In the genomic region with DNA sequence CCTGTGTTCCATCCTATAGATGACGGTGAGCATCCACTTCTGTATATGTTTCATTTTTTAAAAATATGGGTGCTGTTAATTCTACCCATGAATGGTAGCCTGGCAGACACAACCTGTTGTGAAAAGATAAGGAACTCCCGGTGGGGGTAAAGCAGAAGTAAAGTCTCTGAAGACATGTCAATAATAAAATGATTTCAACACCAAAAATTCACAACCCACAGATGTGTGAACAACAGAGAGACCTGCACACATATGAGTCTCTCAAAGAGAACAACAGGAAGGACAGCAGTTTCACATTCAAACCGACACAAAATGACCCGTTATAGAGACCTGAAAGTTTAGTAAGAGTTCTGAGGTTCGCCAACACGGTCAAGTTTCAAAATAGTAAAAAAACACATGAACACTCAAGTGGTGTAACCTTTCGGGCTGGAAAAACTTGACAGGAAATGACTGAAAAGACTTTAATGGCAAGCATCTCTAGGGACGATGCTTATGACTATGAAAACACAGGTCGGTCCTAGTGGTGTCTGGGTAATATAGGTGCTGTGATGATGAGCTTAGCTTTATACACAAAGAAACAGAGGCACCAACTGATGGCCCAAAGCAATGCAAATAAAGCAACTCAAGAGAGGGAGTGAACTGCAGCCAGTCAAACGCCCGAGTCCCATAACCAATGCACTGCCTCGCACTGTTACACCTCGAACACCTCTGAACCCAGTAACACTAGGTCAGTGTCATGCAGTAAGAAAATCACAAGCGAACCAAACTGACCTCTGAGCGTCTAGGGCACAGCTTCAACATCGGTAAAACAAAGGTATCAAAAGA, we compare ENCODE assay signal across 9 mouse cellular contexts. TPM values are rescaled to one million over a fixed set of nuclear protein-coding genes. Genes with fewer than 3 reads are reported as not detected.
DNase-seq lines count a peak whose midpoint lies in the region; ATAC-seq lines count a peak whose summit lies in the region.
"Had no signal": no experiment of that assay in that cellular context is flagged by ENCODE, and none has a peak within 500 bp of the region (broad histone marks: within the 10 kb centered on the region; RNA-seq: fewer than 3 reads in every experiment).

No protein-coding gene starts in this region.

- peaks cover 26% of the 10 kb centered on the region for H3K36me3 ChIP-seq in heart, embryonic 13.5 days
- H3K36me3 ChIP-seq in hindbrain, embryonic 16.5 days (ENCODE audit: control insufficient read depth, insufficient read depth, low read length), result peaks cover 4% of the 10 kb centered on the region; the same call in 1 of the 2 replicates
- peaks cover 17% of the 10 kb centered on the region for H3K36me3 ChIP-seq in midbrain, embryonic 13.5 days

- H3K27ac ChIP-seq in heart, embryonic 13.5 days (replicated peaks), result no peak overlapping the region
- no peak overlapping the region for H3K27ac ChIP-seq in hindbrain, embryonic 16.5 days (ENCODE audit: low read depth, low read length)
- H3K27ac ChIP-seq in midbrain, embryonic 13.5 days, result no peak overlapping the region

- peak overlapping the region; percentile 75 for H3K4me3 ChIP-seq in heart, embryonic 13.5 days
- H3K4me3 ChIP-seq in hindbrain, embryonic 16.5 days (ENCODE audit: low read length), result no peak overlapping the region
- H3K4me3 ChIP-seq in midbrain, embryonic 13.5 days (replicated peaks), result peak overlapping the region; percentile 68

- no peaks in the 10 kb centered on the region for H3K9me3 ChIP-seq in heart, embryonic 13.5 days
- H3K9me3 ChIP-seq in hindbrain, embryonic 16.5 days (ENCODE audit: control insufficient read depth, low read length), result no peaks in the 10 kb centered on the region
- no peaks in the 10 kb centered on the region for H3K9me3 ChIP-seq in midbrain, embryonic 13.5 days

- 76% methylated on average over 16 of the region's 16 CpGs for WGBS in heart, embryonic 13.5 days
- 86% methylated on average over 16 of the region's 16 CpGs for WGBS in hindbrain, embryonic 16.5 days
- WGBS in midbrain, embryonic 13.5 days, result 88% methylated on average over 16 of the region's 16 CpGs

- no peak for DNase-seq in heart, adult 18-20 months
- DNase-seq in c-Kit-positive CD71-negative TER-119-negative erythroid progenitor cells, embryonic 14.5 days (ENCODE audit: low read depth), result peak; percentile 31
- no peak for DNase-seq in embryo, embryonic 11 days
- DNase-seq in adrenal gland, adult (ENCODE audit: inconsistent age in 2 of 2, low spot score in 1 of 2), result no peak
- no peak for DNase-seq in cerebellum, postnatal 14 days

- H3K27me3 ChIP-seq in heart, embryonic 13.5 days (replicated peaks), result no peaks in the 10 kb centered on the region
- no peaks in the 10 kb centered on the region for H3K27me3 ChIP-seq in hindbrain, embryonic 16.5 days (replicated peaks; ENCODE audit: control insufficient read depth, insufficient read depth, low read length)
- H3K27me3 ChIP-seq in midbrain, embryonic 13.5 days, result no peaks in the 10 kb centered on the region
- H3K27me3 ChIP-seq: Patski had no signal

- H3K4me2 ChIP-seq in heart, embryonic 13.5 days, result peak overlapping the region; percentile 92
- H3K4me2 ChIP-seq in hindbrain, embryonic 16.5 days (ENCODE audit: low read length), result peak overlapping the region; percentile 96
- H3K4me2 ChIP-seq in midbrain, embryonic 13.5 days (replicated peaks), result peak overlapping the region; percentile 99

- peak overlapping the region; percentile 87; the same call in 1 of the 2 replicates for H3K9ac ChIP-seq in heart, embryonic 13.5 days
- no peak overlapping the region for H3K9ac ChIP-seq in hindbrain, embryonic 16.5 days (ENCODE audit: low read depth, low read length)
- H3K9ac ChIP-seq in midbrain, embryonic 13.5 days (replicated peaks), result peak overlapping the region; percentile 89; the same call in 1 of the 2 replicates

- no peak for ATAC-seq in heart, embryonic 13.5 days (ENCODE audit: extremely low read depth, insufficient number of reproducible peaks, low FRiP score, low TSS enrichment)
- ATAC-seq in hindbrain, embryonic 16.5 days, result no peak
- ATAC-seq in midbrain, embryonic 13.5 days, result no peak
- ATAC-seq: Patski had no signal

- peaks cover 19% of the 10 kb centered on the region for H3K4me1 ChIP-seq in heart, embryonic 13.5 days
- H3K4me1 ChIP-seq in hindbrain, embryonic 16.5 days (ENCODE audit: control insufficient read depth, insufficient read depth, low read depth, low read length), result peaks cover 19% of the 10 kb centered on the region
- peaks cover 22% of the 10 kb centered on the region for H3K4me1 ChIP-seq in midbrain, embryonic 13.5 days (replicated peaks)

RNA-seq across cellular contexts. Expression of a gene that starts 1.7 kb away (rescaled TPM):
- polyA plus RNA-seq in heart, embryonic 13.5 days (2015; fragmentation: Nextera tagmentation; extraction: Ambion mirVana), result 82.5 and 91.4 TPM in 2 replicates
- total RNA-seq in heart, adult 18-20 months (2021), result 10 to 100 TPM; 38.0 to 46.1 TPM
- polyA plus RNA-seq in hindbrain, embryonic 16.5 days (2015; fragmentation: Nextera tagmentation; extraction: Ambion mirVana), result 72.8 and 74.8 TPM in 2 replicates
- 128 and 130 TPM in 2 replicates for polyA plus RNA-seq in midbrain, embryonic 13.5 days (2015; fragmentation: Nextera tagmentation; extraction: Ambion mirVana)

RNA-seq across cellular contexts. Expression of a gene that starts 1.7 kb away (rescaled TPM):
- 9.3 and 10.1 TPM in 2 replicates for polyA plus RNA-seq in heart, embryonic 13.5 days (2015; fragmentation: Nextera tagmentation; extraction: Ambion mirVana)
- 10 to 100 TPM; 40.8 to 50.3 TPM for total RNA-seq in heart, adult 18-20 months (2021)
- 29.3 and 36.0 TPM in 2 replicates for polyA plus RNA-seq in hindbrain, embryonic 16.5 days (2015; fragmentation: Nextera tagmentation; extraction: Ambion mirVana)
- 27.8 and 32.9 TPM in 2 replicates for polyA plus RNA-seq in midbrain, embryonic 13.5 days (2015; fragmentation: Nextera tagmentation; extraction: Ambion mirVana)

RNA-seq across cellular contexts. Expression of a gene that starts 27.1 kb away (rescaled TPM):
- 17.1 and 18.3 TPM in 2 replicates for polyA plus RNA-seq in heart, embryonic 13.5 days (2015; fragmentation: Nextera tagmentation; extraction: Ambion mirVana)
- 10 to 100 TPM; 27.0 to 29.4 TPM for total RNA-seq in heart, adult 18-20 months (2021)
- 28.7 and 29.7 TPM in 2 replicates for polyA plus RNA-seq in hindbrain, embryonic 16.5 days (2015; fragmentation: Nextera tagmentation; extraction: Ambion mirVana)
- polyA plus RNA-seq in midbrain, embryonic 13.5 days (2015; fragmentation: Nextera tagmentation; extraction: Ambion mirVana), result 40.2 and 41.7 TPM in 2 replicates
